In the genomic region with DNA sequence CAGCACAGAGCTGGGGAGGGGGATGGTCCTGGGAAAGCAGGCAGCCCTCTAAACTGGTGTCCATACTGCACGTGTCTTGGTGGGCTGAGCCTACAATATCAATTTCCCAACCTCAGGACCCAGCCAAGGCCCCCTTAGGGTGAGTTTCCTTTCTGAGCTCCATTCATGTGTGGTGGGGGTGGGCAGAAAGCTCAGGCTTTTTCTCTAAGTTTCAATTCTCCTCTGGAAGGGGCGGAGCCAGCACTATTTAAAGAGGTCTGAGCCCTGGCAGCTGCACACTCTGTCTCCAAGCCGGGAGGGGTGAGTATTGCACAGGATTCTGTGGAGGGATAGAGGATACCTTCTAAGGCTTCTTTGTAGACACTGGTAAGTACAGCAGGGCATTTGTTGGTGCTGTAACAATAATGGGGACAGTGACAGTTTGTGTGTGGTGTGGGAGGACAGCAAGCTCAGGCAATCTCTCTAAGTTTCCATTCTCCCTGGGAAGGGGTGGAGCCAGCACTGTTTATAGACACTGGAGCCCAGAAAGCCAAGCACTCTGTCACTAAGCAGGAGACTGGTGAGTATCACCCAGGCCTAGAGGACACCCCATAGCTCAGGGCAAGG, we compare ENCODE assay signal across 8 mouse cellular contexts. TPM values are rescaled to one million over a fixed set of nuclear protein-coding genes. Genes with fewer than 3 reads are reported as not detected.
DNase-seq lines count a peak whose midpoint lies in the region; ATAC-seq and TF ChIP-seq lines count a peak whose summit lies in the region.

No protein-coding gene starts in this region.

- WGBS in hindbrain, embryonic 11.5 days: 14% methylated on average over 3 of the region's 3 CpGs
- 5% methylated on average over 3 of the region's 3 CpGs for WGBS in lung, adult 2 months
- WGBS in neural tube, embryonic 13.5 days: 10% methylated on average over 3 of the region's 3 CpGs

- no peak for TF ChIP-seq CTCF in brain, embryonic 14.5 days (IDR thresholded peaks at IDR 0.05; ENCODE audit: borderline replicate concordance, extremely low read depth, insufficient read depth, insufficient read length)
- TF ChIP-seq CTCF in lung, adult 2 months (IDR thresholded peaks at IDR 0.05; ENCODE audit: insufficient read depth, low read length): no peak

- TF ChIP-seq POLR2A in brain, embryonic 14.5 days (IDR thresholded peaks at IDR 0.05; ENCODE audit: borderline replicate concordance, extremely low read depth, insufficient read depth, insufficient read length, poor library complexity, severe bottlenecking): no peak
- TF ChIP-seq POLR2A in lung, adult 2 months (IDR thresholded peaks at IDR 0.05; ENCODE audit: borderline replicate concordance, extremely low read depth, low read depth, low read length): no peak; the same call in 1 of the 2 replicates

- no peaks in the 10 kb centered on the region for H3K36me3 ChIP-seq in hindbrain, embryonic 11.5 days (ENCODE audit: control insufficient read depth, insufficient read depth, low read length)
- no peaks in the 10 kb centered on the region for H3K36me3 ChIP-seq in neural tube, embryonic 13.5 days

- DNase-seq in brain, embryonic 14.5 days (ENCODE audit: low read depth): peak; percentile 81
- DNase-seq in frontal cortex, postnatal 14 days (ENCODE audit: low spot score in 2 of 2): peak; percentile 34 to 53
- DNase-seq in hindbrain, embryonic 11.5 days (ENCODE audit: low spot score): peak; percentile 65
- peak; percentile 17 for DNase-seq in layer of hippocampus, adult 9-10 months (ENCODE audit: low spot score)
- DNase-seq in lung, adult 2 months: peak; percentile 60
- DNase-seq in testis, postnatal 10 days (ENCODE audit: low spot score): peak; percentile 77

- no peaks in the 10 kb centered on the region for H3K27me3 ChIP-seq in hindbrain, embryonic 11.5 days (ENCODE audit: control insufficient read depth, insufficient read depth, low read length)
- no peaks in the 10 kb centered on the region for H3K27me3 ChIP-seq in neural tube, embryonic 13.5 days

- no peaks in the 10 kb centered on the region for H3K9me3 ChIP-seq in hindbrain, embryonic 11.5 days (ENCODE audit: control insufficient read depth, low read length)
- H3K9me3 ChIP-seq in neural tube, embryonic 13.5 days: no peaks in the 10 kb centered on the region

- 0 out of 2 replicates have a peak, but pooled peaks cover 2% of the 10 kb centered on the region for H3K4me1 ChIP-seq in hindbrain, embryonic 11.5 days (replicated peaks; ENCODE audit: control insufficient read depth, insufficient read depth, low read length)
- H3K4me1 ChIP-seq in lung, adult 2 months (ENCODE audit: control insufficient read depth, insufficient read depth, low read length): peaks cover 11% of the 10 kb centered on the region
- H3K4me1 ChIP-seq in neural tube, embryonic 13.5 days (replicated peaks): peaks cover 27% of the 10 kb centered on the region

- ATAC-seq in CD4-positive, CD25-positive, alpha-beta regulatory T cell, adult 4 months: peak; percentile 67
- peak; percentile 88 for ATAC-seq in hindbrain, embryonic 11.5 days (ENCODE audit: low FRiP score)
- ATAC-seq in neural tube, embryonic 13.5 days (ENCODE audit: low read depth): peak; percentile 87

- no peak overlapping the region for H3K9ac ChIP-seq in hindbrain, embryonic 11.5 days (ENCODE audit: low read depth, low read length)
- H3K9ac ChIP-seq in neural tube, embryonic 13.5 days: no peak overlapping the region

- no peak overlapping the region; the same call in 1 of the 2 replicates for H3K4me2 ChIP-seq in hindbrain, embryonic 11.5 days (replicated peaks; ENCODE audit: low read depth, low read length)
- H3K4me2 ChIP-seq in neural tube, embryonic 13.5 days: peak overlapping the region; percentile 28

- no peak overlapping the region for H3K4me3 ChIP-seq in hindbrain, embryonic 11.5 days (ENCODE audit: low read depth, low read length)
- H3K4me3 ChIP-seq in lung, adult 2 months (replicated peaks; ENCODE audit: extremely low read depth, low read depth, low read length): peak overlapping the region; percentile 41
- no peak overlapping the region for H3K4me3 ChIP-seq in neural tube, embryonic 13.5 days

- peak overlapping the region; percentile 54 for H3K27ac ChIP-seq in hindbrain, embryonic 11.5 days (ENCODE audit: low read depth, low read length)
- peak overlapping the region; percentile 64 for H3K27ac ChIP-seq in neural tube, embryonic 13.5 days (replicated peaks)

RNA-seq across cellular contexts. Expression of a gene that starts 21.3 kb away (rescaled TPM):
- polyA plus RNA-seq in CD4-positive, CD25-positive, alpha-beta regulatory T cell, adult 4 months (2017; shearing (Covaris generic)): 1 to 10 TPM; 2.9 to 3.0 TPM
- polyA plus RNA-seq in brain, embryonic 14.5 days (2012; rRNA removed): not detected in 2 replicates
- not detected in 2 replicates for polyA plus RNA-seq in hindbrain, embryonic 11.5 days (2014; fragmentation: Nextera tagmentation; extraction: Ambion mirVana)
- 0.32 and 0.41 TPM in 2 replicates for polyA plus RNA-seq in lung, adult 2 months (2012; rRNA removed)
- not detected in 2 replicates for polyA plus RNA-seq in neural tube, embryonic 13.5 days (2015; fragmentation: Nextera tagmentation; extraction: Ambion mirVana)

Comparison
In these comparisons a context has a peak if more than half of its experiments do, and no peak if none do; other contexts are left out.
1. DNase-seq: peak in every context shown above with its lines; median percentile 81 in brain, embryonic 14.5 days; 77 in testis, postnatal 10 days; 65 in hindbrain, embryonic 11.5 days; 60 in lung, adult 2 months; 44 in frontal cortex, postnatal 14 days; 17 in layer of hippocampus, adult 9-10 months.